Mouse (Mus musculus): ENCODE results near the gene Ubl3.

DNA sequence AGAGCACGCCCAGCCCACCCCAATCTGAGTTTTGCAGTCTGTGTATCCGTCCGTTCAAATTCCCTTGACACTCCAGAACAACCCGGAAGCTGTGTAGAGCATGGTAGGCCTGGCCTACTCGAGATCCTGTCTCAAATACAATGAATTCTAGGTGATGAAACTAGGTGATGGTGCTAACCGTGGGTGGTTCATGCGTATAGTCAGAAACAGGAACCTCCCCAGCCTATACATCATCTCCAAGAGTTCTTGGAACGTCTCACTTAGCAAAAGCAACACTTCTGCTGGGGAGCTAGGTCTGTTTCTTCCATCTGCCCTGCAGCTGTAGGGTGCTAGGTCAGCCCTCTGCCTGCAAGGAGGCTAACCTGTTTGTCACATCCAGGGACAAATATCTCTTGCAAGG lies 52.1 kb downstream of the Ubl3 start:
- TF ChIP-seq CTCF (IDR thresholded peaks at IDR 0.05; ENCODE audit: borderline replicate concordance, control insufficient read depth, extremely low read depth, insufficient read depth, low read length, poor library complexity) (no peak), POLR2A (IDR thresholded peaks at IDR 0.05; ENCODE audit: control insufficient read depth, extremely low read depth, insufficient read depth, low read length, poor library complexity) (no peak)

All from thymus, adult 2 months (tissue).